Comparison of ENCODE assay signal across 8 mouse cellular contexts in genomic region chr13:43481859-43482245, GRCm38 (mm10). TPM values are rescaled to one million over a fixed set of nuclear protein-coding genes. Genes with fewer than 3 reads are reported as not detected.
A peak's percentile ranks its signal among the peaks of the same experiment; 100 is the strongest.
DNase-seq lines count a peak whose midpoint lies in the region; ATAC-seq and TF ChIP-seq lines count a peak whose summit lies in the region.

No protein-coding gene starts in this region.

- no peaks in the 10 kb centered on the region for H3K27me3 ChIP-seq in hindbrain, embryonic 15.5 days

- peak overlapping the region; percentile 98 for H3K9ac ChIP-seq in hindbrain, embryonic 15.5 days

- peak overlapping the region; percentile 95 for H3K27ac ChIP-seq in cortical plate, adult 2 months (ENCODE audit: insufficient read depth, low read length)
- H3K27ac ChIP-seq in hindbrain, embryonic 15.5 days (replicated peaks): peak overlapping the region; percentile 98

- ATAC-seq in CD4-positive, CD25-positive, alpha-beta regulatory T cell, adult 4 months: no peak
- 0 out of 2 replicates have a peak, but pooled peaks have one; percentile 5 for ATAC-seq in hindbrain, embryonic 15.5 days (ENCODE audit: low FRiP score, low read depth)
- no peak for ATAC-seq in cerebellum, adult (ENCODE audit: insufficient number of reproducible peaks, low FRiP score, low TSS enrichment)

- peak; percentile 8 for DNase-seq in CD4-positive, CD25-positive, alpha-beta regulatory T cell, adult 2 months (ENCODE audit: low read depth, low spot score)
- peak; percentile 37 for DNase-seq in lung, postnatal 25 days (ENCODE audit: low spot score)
- no peak for DNase-seq in MN1 (ENCODE audit: low spot score)
- no peak for DNase-seq in T-cell, adult 2 months (ENCODE audit: low spot score)

- no peak for TF ChIP-seq CTCF in cortical plate, adult 2 months (IDR thresholded peaks at IDR 0.05; ENCODE audit: extremely low read depth, insufficient read depth, low read length)

- H3K4me1 ChIP-seq in cortical plate, adult 2 months (ENCODE audit: control insufficient read depth, insufficient read depth, low read length): peaks cover 6% of the 10 kb centered on the region
- H3K4me1 ChIP-seq in hindbrain, embryonic 15.5 days (replicated peaks): peaks cover 27% of the 10 kb centered on the region

- 26% methylated on average over 6 of the region's 6 CpGs for WGBS in hindbrain, embryonic 15.5 days

- peak overlapping the region; percentile 70 for H3K4me2 ChIP-seq in hindbrain, embryonic 15.5 days

- TF ChIP-seq POLR2A in cortical plate, adult 2 months (IDR thresholded peaks at IDR 0.05; ENCODE audit: extremely low read depth, insufficient read depth, low read length): no peak

- H3K4me3 ChIP-seq in cortical plate, adult 2 months (ENCODE audit: insufficient read depth, low read length): peak overlapping the region; percentile 78
- peak overlapping the region; percentile 89 for H3K4me3 ChIP-seq in hindbrain, embryonic 15.5 days

- H3K36me3 ChIP-seq in hindbrain, embryonic 15.5 days: no peaks in the 10 kb centered on the region

- no peaks in the 10 kb centered on the region for H3K9me3 ChIP-seq in hindbrain, embryonic 15.5 days

RNA-seq across cellular contexts. Expression of gene Ranbp9, which starts 0.8 kb away (rescaled TPM):
- 10 to 100 TPM; 28.3 to 45.2 TPM for polyA plus RNA-seq in CD4-positive, CD25-positive, alpha-beta regulatory T cell, adult 4 months (2017; shearing (Covaris generic))
- polyA plus RNA-seq in cortical plate, adult 2 months (2012; rRNA removed): 70.7 and 71.9 TPM in 2 replicates
- 13.6 and 14.6 TPM in 2 replicates for polyA plus RNA-seq in hindbrain, embryonic 15.5 days (2015; fragmentation: Nextera tagmentation; extraction: Ambion mirVana)

Comparison
In these comparisons a context has a peak if more than half of its experiments do, and no peak if none do; other contexts are left out.
1. DNase-seq: peak in CD4-positive, CD25-positive, alpha-beta regulatory T cell, adult 2 months (single experiment) and lung, postnatal 25 days (single experiment); none in MN1 (single experiment) and T-cell, adult 2 months (single experiment).